Mouse (Mus musculus): ENCODE results near the gene Stx18. TPM values are rescaled to one million over a fixed set of nuclear protein-coding genes. Genes with fewer than 3 reads are reported as not detected.

Stx18 gene
- polyA plus RNA-seq, 1 experiment from 2014 or later, result 44.7 TPM

DNA sequence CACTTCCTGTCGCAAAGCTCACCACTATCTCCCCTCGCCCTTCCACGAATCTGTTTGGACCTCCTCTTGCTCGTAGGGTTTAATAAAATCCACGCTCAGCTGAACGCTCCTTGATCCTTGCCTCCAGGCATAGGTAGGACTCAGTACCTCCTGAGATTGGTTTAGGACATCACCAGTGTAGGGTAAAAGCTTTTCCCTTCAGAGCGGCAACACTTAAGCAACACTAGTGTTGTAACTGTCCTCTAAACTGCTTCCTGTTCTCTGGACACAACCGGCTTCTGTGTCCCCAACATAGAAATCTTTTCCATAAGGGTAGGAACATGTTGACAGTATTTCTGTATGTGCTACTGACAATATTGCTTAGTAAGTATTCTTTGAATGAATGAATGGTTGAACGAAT is 1.3 kb downstream of the Stx18 start:
- ATAC-seq (ENCODE audit: borderline replicate concordance, extremely low read depth, low FRiP score, low TSS enrichment), result no peak
- no peaks in the 10 kb centered on the region; the same call in 1 of the 2 replicates for H3K36me3 ChIP-seq
- H3K27ac ChIP-seq, result no peak overlapping the region
- H3K4me1 ChIP-seq, result 0 out of 2 replicates have a peak, but pooled peaks cover 12% of the 10 kb centered on the region
- H3K4me3 ChIP-seq, result peak overlapping the region; percentile 88
- H3K27me3 ChIP-seq, result no peaks in the 10 kb centered on the region
- no peaks in the 10 kb centered on the region for H3K9me3 ChIP-seq
- peak overlapping the region; percentile 70 for H3K4me2 ChIP-seq
- WGBS, result 23% methylated on average over 9 of the region's 9 CpGs
- peak overlapping the region; percentile 75 for H3K9ac ChIP-seq

DNA sequence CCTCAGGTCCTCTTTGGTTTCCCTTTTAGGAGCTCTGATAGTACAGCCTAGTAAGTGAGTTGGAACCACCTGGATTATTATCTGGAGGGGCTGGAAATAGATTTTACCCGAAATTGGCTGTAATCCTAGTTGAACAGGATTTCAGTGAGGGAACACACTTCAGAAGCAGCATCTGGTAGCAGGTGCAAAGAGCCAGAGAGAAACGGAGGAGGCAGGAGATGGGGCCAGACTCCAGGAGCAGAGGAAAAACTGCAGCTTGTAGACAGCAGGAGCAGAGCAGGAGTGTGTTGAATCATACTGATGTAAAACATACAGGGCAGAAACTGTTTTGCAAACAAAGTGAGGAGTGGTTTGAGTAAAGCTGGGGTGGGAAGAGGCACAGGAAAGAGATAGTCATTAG is 6.4 kb downstream of the Stx18 start:
- Histone ChIP-seq H3K4me1 (0 out of 2 replicates have a peak, but pooled peaks cover 7% of the 10 kb centered on the region), H3K4me3 (no peak overlapping the region), H3K4me2 (no peak overlapping the region), H3K27me3 (no peaks in the 10 kb centered on the region), H3K9ac (no peak overlapping the region), H3K36me3 (no peaks in the 10 kb centered on the region; the same call in 1 of the 2 replicates), H3K27ac (no peak overlapping the region), H3K9me3 (no peaks in the 10 kb centered on the region)
- no peak for ATAC-seq (ENCODE audit: borderline replicate concordance, extremely low read depth, low FRiP score, low TSS enrichment)
- WGBS, result 66% methylated on average over 2 of the region's 2 CpGs

DNA sequence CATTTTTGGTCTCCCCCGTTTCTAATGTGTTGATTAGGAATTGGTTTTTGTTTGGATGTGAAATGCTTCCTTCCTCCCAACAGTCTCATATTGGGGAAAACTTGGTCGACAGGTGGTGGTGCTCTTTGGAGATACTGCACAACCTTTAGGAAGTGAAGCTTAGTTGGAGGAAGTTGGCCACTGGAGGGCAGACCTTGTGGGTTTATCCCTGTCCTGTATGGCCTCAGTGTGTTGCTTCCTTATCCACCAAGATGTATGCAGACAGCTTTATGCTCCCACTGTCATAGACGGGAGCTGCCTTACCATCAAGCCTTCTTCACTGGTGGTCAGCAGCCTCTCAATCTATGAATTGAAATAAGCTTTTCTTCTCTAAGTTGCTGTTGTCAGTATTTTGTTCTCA is 9.6 kb downstream of the Stx18 start:
- Histone ChIP-seq H3K9ac (no peak overlapping the region), H3K4me1 (no peaks in the 10 kb centered on the region), H3K4me2 (no peak overlapping the region), H3K27me3 (no peaks in the 10 kb centered on the region), H3K4me3 (no peak overlapping the region), H3K9me3 (no peaks in the 10 kb centered on the region), H3K36me3 (no peaks in the 10 kb centered on the region), H3K27ac (no peak overlapping the region)
- 41% methylated on average over 3 of the region's 3 CpGs for WGBS
- no peak for ATAC-seq (ENCODE audit: borderline replicate concordance, extremely low read depth, low FRiP score, low TSS enrichment)

GRCm38 (mm10) chr5:38061051-38061450 is 22.5 kb downstream of the Stx18 start:
- H3K27me3 ChIP-seq, result no peaks in the 10 kb centered on the region
- H3K4me1 ChIP-seq, result 0 out of 2 replicates have a peak, but pooled peaks cover 4% of the 10 kb centered on the region
- H3K36me3 ChIP-seq, result no peaks in the 10 kb centered on the region
- no peak overlapping the region for H3K9ac ChIP-seq
- H3K4me2 ChIP-seq, result no peak overlapping the region
- no peak overlapping the region for H3K27ac ChIP-seq
- H3K9me3 ChIP-seq, result no peaks in the 10 kb centered on the region
- no peak for ATAC-seq (ENCODE audit: borderline replicate concordance, extremely low read depth, low FRiP score, low TSS enrichment)
- 72% methylated on average over 2 of the region's 2 CpGs for WGBS
- no peak overlapping the region for H3K4me3 ChIP-seq

- Histone ChIP-seq H3K4me3 (no peak overlapping the region), H3K27me3 (no peaks in the 10 kb centered on the region), H3K4me1 (0 out of 2 replicates have a peak, but pooled peaks cover 4% of the 10 kb centered on the region), H3K36me3 (no peaks in the 10 kb centered on the region), H3K27ac (no peak overlapping the region), H3K4me2 (no peak overlapping the region), H3K9ac (no peak overlapping the region), H3K9me3 (no peaks in the 10 kb centered on the region)
- WGBS, result 24% methylated on average over 5 of the region's 5 CpGs
- ATAC-seq (ENCODE audit: borderline replicate concordance, extremely low read depth, low FRiP score, low TSS enrichment), result no peak
Measured at GRCm38 (mm10) chr5:38062709-38063108, 24.2 kb downstream of the Stx18 start.

DNA sequence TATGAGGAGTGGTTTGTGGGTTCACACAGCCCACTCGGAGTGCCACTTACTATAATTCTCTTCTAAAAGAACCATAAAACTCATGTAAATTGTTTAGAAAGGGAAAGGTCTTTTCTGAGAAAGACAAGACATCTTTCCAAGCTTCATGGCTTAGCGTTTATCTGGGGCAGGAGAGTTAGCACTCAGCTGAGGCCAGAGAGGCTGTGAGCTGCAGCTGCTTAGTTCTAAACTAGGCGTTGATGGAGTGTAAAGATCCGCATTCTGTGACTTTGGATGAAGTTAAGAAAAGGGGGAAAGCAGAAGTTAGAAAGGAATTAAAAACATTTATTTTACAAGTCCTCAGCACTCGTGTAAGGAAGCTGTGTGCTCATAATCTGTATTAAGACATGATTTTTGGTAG is 24.8 kb downstream of the Stx18 start:
- 60% methylated on average over 5 of the region's 5 CpGs for WGBS
- ATAC-seq (ENCODE audit: borderline replicate concordance, extremely low read depth, low FRiP score, low TSS enrichment), result no peak
- Histone ChIP-seq H3K4me2 (no peak overlapping the region), H3K9me3 (no peaks in the 10 kb centered on the region), H3K27ac (no peak overlapping the region), H3K27me3 (no peaks in the 10 kb centered on the region), H3K36me3 (no peaks in the 10 kb centered on the region), H3K4me3 (no peak overlapping the region), H3K4me1 (0 out of 2 replicates have a peak, but pooled peaks cover 4% of the 10 kb centered on the region), H3K9ac (no peak overlapping the region)

GRCm38 (mm10) chr5:38064043-38064575 is 25.6 kb downstream of the Stx18 start:
- Histone ChIP-seq H3K9me3 (no peaks in the 10 kb centered on the region), H3K4me3 (no peak overlapping the region), H3K27ac (no peak overlapping the region), H3K4me1 (0 out of 2 replicates have a peak, but pooled peaks cover 4% of the 10 kb centered on the region), H3K4me2 (no peak overlapping the region), H3K36me3 (no peaks in the 10 kb centered on the region), H3K9ac (no peak overlapping the region), H3K27me3 (no peaks in the 10 kb centered on the region)
- no peak for ATAC-seq (ENCODE audit: borderline replicate concordance, extremely low read depth, low FRiP score, low TSS enrichment)
- WGBS, result 88% methylated on average over 4 of the region's 4 CpGs

GRCm38 (mm10) chr5:38064701-38065100 is 26.2 kb downstream of the Stx18 start:
- WGBS, result 21% methylated on average over 5 of the region's 5 CpGs
- peak; percentile 62; the same call in 1 of the 2 replicates for ATAC-seq (ENCODE audit: borderline replicate concordance, extremely low read depth, low FRiP score, low TSS enrichment)
- no peak overlapping the region for H3K27ac ChIP-seq

DNA sequence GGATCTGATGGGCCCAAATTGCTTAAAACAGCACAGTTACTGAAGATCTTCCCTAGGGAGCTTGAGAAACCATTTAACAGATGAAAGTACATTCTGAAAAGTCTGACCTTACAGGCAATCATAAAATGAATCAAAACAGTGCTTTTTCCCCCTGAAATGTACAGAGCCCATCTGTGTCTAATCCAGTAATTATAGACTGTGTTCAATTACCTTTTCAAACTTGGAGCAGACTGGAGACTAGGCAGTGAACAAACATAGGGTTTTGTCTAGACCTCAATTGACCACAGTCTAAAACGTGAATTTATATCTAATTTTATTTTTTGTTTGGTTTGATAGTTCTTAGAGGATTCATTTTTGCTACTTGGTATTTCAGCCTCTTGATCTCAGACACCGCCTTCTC is 26.9 kb downstream of the Stx18 start:
- 75% methylated on average over 2 of the region's 2 CpGs for WGBS
- H3K36me3 ChIP-seq, result no peaks in the 10 kb centered on the region
- no peaks in the 10 kb centered on the region for H3K27me3 ChIP-seq
- no peaks in the 10 kb centered on the region for H3K9me3 ChIP-seq
- no peak overlapping the region for H3K9ac ChIP-seq
- H3K4me2 ChIP-seq, result no peak overlapping the region
- no peak overlapping the region for H3K4me3 ChIP-seq
- H3K4me1 ChIP-seq, result 0 out of 2 replicates have a peak, but pooled peaks cover 4% of the 10 kb centered on the region
- ATAC-seq (ENCODE audit: borderline replicate concordance, extremely low read depth, low FRiP score, low TSS enrichment), result no peak
- H3K27ac ChIP-seq, result no peak overlapping the region

More at GRCm38 (mm10) chr5:38064701-38065100, 26.2 kb downstream of the Stx18 start:
- Histone ChIP-seq H3K9me3 (no peaks in the 10 kb centered on the region), H3K4me2 (no peak overlapping the region), H3K4me1 (0 out of 2 replicates have a peak, but pooled peaks cover 4% of the 10 kb centered on the region), H3K27me3 (no peaks in the 10 kb centered on the region), H3K9ac (no peak overlapping the region), H3K4me3 (no peak overlapping the region), H3K36me3 (no peaks in the 10 kb centered on the region)

GRCm38 (mm10) chr5:38066606-38067005 is 28.1 kb downstream of the Stx18 start:
- no peak overlapping the region for H3K4me3 ChIP-seq
- H3K4me2 ChIP-seq, result no peak overlapping the region
- no peaks in the 10 kb centered on the region for H3K27me3 ChIP-seq
- 89% methylated on average over 1 of the region's 1 CpGs for WGBS
- H3K9ac ChIP-seq, result no peak overlapping the region
- ATAC-seq (ENCODE audit: borderline replicate concordance, extremely low read depth, low FRiP score, low TSS enrichment), result no peak
- 0 out of 2 replicates have a peak, but pooled peaks cover 4% of the 10 kb centered on the region for H3K4me1 ChIP-seq
- no peaks in the 10 kb centered on the region for H3K36me3 ChIP-seq
- H3K9me3 ChIP-seq, result no peaks in the 10 kb centered on the region
- H3K27ac ChIP-seq, result no peak overlapping the region

DNA sequence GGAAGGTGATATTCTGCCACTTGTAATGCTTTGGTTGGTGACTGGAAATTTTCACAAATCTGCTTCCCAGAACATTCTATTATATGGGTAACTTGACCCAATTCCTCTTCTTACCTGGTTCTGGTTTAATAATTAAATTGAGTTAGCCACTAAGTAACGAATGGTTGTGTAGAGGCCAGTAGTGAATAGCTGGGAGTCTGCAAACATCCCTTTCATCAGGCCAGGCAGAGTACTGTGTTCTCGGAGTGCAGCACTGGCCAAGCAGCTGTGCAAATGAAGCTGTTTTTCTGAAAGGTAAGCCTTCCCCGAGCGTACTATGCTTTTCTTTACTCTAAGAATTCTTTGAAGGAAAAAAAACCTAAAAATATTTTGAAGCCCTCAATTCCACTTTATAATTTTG is 37.8 kb downstream of the Stx18 start:
- no peak for ATAC-seq (ENCODE audit: borderline replicate concordance, extremely low read depth, low FRiP score, low TSS enrichment)
- no peaks in the 10 kb centered on the region for H3K4me1 ChIP-seq
- no peaks in the 10 kb centered on the region for H3K36me3 ChIP-seq
- no peak overlapping the region for H3K4me2 ChIP-seq
- no peak overlapping the region for H3K4me3 ChIP-seq
- H3K27me3 ChIP-seq, result no peaks in the 10 kb centered on the region
- H3K9me3 ChIP-seq, result no peaks in the 10 kb centered on the region
- no peak overlapping the region for H3K9ac ChIP-seq
- no peak overlapping the region for H3K27ac ChIP-seq
- WGBS, result 67% methylated on average over 4 of the region's 4 CpGs

- no peaks in the 10 kb centered on the region for H3K4me1 ChIP-seq
- no peaks in the 10 kb centered on the region for H3K36me3 ChIP-seq
- WGBS, result 72% methylated on average over 3 of the region's 3 CpGs
- H3K9ac ChIP-seq, result no peak overlapping the region
- no peak overlapping the region for H3K27ac ChIP-seq
- H3K27me3 ChIP-seq, result no peaks in the 10 kb centered on the region
- no peaks in the 10 kb centered on the region for H3K9me3 ChIP-seq
- no peak for ATAC-seq (ENCODE audit: borderline replicate concordance, extremely low read depth, low FRiP score, low TSS enrichment)
- no peak overlapping the region for H3K4me3 ChIP-seq
- no peak overlapping the region for H3K4me2 ChIP-seq
Measured at GRCm38 (mm10) chr5:38078575-38078974, 40.0 kb downstream of the Stx18 start.
